Mouse (Mus musculus): Measurements from ENCODE around the gene Dlgap1.

Gene Dlgap1

DNA sequence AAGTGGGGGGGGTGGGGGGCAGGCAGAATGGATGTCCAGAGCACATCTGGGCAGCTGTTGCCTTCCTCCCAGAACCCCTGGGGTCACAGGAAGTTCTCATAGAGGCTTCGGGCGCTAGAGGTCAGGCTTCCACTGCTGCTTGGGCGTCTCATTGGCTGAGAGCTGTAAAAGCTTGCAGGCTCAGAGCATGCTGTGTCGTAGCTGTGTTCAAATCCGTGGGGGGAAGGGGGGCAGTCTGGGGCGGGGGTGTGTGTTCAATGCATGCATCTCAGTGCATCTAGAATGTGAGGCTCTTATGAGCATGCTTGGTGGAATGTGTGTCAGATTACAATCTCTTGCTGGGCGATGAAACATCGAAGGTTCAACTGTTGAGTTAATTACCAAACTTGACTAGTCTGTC, 751.9 kb downstream of the Dlgap1 start:
- no peak for DNase-seq (ENCODE audit: low read depth, low spot score)

- no peak for DNase-seq (ENCODE audit: low read depth, low spot score)
These were observed 753.3 kb downstream of the Dlgap1 start for GRCm38 (mm10) chr17:70722146-70722545.

GRCm38 (mm10) chr17:70728719-70729281, 759.9 kb downstream of the Dlgap1 start:
- DNase-seq (ENCODE audit: low read depth, low spot score) = peak; percentile 85

DNA sequence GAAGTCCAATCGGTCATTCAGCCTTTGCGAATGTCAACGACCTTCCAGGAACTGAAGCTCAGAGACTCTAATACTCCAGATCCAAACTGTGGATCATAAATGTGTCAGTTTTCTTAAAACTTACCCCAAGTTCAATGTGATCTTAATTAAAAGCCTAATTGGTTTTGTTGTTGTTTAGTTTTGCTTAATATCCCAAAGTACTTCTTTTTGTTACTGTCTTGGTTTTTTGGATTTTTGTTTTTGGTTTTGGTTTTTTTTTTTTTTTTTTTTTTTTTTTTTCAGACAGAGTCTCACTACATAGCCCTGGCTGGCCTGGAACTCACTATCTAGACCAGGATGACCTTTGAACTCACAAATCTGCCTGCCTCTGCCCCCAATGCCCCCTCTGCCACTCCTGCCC, 765.9 kb downstream of the Dlgap1 start:
- DNase-seq (ENCODE audit: low read depth, low spot score) = no peak

GRCm38 (mm10) chr17:70735396-70735795, 766.5 kb downstream of the Dlgap1 start:
- no peak for DNase-seq (ENCODE audit: low read depth, low spot score)

DNA sequence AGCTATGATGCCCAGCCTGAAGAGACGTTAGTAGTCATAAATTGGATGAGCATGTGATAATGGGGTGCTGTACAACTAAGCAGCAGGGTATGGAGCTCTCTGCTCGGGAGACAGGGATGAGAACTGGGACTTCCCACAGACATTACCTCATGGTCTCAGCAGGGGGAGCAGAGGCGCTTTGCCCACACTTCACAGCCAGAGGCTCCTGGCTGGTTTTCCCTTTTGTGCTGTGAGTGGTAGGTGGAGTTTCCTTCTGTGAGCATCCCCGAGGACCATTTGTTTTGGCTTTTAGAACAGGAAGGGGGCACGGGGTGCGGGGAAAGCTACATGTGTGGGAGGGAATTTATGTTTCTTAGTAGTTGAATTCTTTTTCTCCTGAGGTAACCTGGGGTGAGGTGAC, 768.6 kb downstream of the Dlgap1 start:
- DNase-seq (ENCODE audit: low read depth, low spot score) = peak; percentile 60

GRCm38 (mm10) chr17:70738168-70738854, 769.4 kb downstream of the Dlgap1 start:
- peak; percentile 74 for DNase-seq (ENCODE audit: low read depth, low spot score)

GRCm38 (mm10) chr17:70739346-70739745, 770.5 kb downstream of the Dlgap1 start:
- no peak for DNase-seq (ENCODE audit: low read depth, low spot score)

- no peak for DNase-seq (ENCODE audit: low read depth, low spot score)
These were observed 772.8 kb downstream of the Dlgap1 start for GRCm38 (mm10) chr17:70741696-70742095.

DNA sequence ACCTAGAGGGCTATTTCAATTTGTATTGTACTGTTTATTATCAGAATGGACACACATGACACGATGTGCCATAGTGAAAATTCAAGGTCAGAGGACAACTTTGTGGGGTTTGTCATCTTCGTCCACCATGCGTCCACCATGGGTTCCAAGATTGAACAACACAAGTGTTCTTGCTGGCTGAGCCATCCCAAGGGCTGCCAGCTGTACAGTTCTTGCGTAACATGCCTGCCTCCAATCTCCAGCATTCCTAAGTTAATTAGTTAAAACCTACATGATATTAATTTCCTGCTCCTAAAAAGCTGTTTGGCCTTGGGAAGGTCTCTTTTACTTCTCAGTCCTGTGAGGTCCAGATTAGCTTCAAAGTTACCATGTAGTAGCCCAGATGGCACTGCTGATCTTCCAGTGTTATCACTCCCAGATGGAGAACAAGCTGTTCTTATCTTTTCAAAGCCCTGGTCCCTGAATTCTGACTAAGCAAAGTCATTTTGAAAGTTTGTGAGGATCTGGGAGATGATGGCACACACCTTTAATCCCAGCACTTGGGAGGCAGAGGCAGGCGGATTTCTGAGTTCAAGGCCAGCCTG, 775.8 kb downstream of the Dlgap1 start:
- DNase-seq (ENCODE audit: low read depth, low spot score) = no peak

- no peak for DNase-seq (ENCODE audit: low read depth, low spot score)
These were observed 776.5 kb downstream of the Dlgap1 start for GRCm38 (mm10) chr17:70745385-70745784.

- DNase-seq (ENCODE audit: low read depth, low spot score) = no peak
These were observed 777.7 kb downstream of the Dlgap1 start for GRCm38 (mm10) chr17:70746379-70747079.

DNA sequence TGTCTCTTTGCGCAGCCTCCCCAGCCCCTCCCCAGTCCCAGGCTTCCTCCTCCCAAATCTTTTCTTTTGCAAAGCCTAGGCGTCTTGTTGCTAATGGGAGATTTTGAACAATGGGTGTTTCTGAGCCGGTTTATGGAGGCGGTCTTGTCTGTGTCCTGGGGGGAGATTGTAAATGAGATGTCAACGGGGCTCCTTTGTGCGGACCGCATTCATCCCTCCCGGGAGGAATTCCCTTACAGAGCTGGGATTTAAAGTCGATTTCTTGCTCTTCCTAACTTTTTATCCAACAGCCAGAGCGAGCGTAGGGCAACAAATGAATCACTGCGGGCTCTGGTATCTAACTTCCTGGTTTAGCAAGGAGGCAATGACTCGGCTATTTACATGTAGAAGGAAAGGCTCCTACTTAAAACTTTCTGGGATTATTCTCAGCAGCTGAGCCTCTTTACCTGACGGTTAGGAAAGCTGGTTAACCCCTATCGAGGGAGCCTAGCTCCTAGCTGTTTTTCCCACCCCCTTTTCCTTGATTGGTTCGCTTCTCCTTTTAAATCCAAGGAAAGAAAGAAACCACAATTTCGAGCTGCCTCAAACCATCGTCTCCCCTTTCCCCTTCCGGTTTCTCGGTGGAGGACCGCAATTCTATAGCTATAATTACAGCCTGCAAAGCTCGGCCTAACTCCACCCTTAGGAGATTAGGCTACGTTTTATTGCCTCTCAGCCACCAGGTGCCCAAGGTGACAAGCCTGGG, 779.0 kb downstream of the Dlgap1 start:
- no peak for DNase-seq (ENCODE audit: low read depth, low spot score)

- DNase-seq (ENCODE audit: low read depth, low spot score) = no peak
These were observed 779.6 kb downstream of the Dlgap1 start for GRCm38 (mm10) chr17:70748476-70748830.

DNA sequence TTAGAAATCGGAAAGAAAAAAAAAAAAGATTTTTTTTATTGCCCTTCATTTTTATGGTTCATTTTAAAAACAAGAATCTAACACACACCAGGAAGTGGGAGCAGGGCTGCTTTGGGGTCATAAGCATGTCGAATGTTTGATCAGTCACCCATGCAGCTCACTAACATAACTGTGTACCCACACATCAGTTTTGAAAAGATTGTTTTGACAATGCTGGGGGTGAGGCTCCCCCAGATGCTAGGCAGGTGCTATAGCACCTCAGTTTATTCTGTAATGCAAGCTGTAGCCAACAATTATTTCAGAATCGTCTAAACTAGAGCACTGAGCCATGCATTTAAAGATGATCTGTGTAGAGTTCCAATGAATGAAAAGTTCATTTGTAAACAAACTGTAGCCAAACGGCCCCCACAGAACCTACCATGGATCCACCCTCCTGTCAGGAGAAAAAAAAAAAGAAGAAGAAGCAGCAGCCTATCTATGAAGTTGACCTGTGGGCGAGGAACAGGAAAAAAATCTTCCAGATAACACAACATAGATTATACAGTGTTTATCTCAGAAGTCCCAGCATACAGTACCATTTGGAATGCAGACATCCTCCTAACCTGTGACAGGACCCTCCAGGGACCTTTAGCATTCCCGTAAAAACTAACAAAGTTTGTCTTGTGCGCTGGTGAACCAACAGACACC, 780.2 kb downstream of the Dlgap1 start:
- no peak for DNase-seq (ENCODE audit: low read depth, low spot score)

- DNase-seq (ENCODE audit: low read depth, low spot score) = no peak
These were observed 781.6 kb downstream of the Dlgap1 start for GRCm38 (mm10) chr17:70750236-70751160.

- DNase-seq (ENCODE audit: low read depth, low spot score) = no peak
These were observed 782.3 kb downstream of the Dlgap1 start for GRCm38 (mm10) chr17:70751161-70751651.

DNA sequence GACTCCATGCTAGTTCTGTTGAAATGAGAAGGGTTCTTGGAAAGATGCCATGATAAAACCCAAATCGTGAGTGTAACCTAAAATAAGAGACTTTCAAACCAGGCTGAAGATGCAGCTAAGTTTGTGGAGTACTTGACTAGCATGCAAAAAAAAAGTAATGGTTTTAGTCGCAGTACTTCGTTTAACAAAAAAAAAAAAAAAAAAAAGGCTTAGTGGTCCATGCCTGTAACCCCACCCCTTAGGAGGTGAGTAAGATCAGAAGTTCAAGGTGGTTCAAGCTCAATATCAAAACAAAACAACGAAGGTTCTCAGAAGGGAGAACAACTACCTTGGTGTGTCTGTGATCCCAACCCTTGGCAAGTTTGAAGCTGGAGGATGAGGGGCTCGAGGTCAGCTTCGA, 782.8 kb downstream of the Dlgap1 start:
- DNase-seq (ENCODE audit: low read depth, low spot score) = no peak

- DNase-seq (ENCODE audit: low read depth, low spot score) = no peak
These were observed 784.7 kb downstream of the Dlgap1 start for GRCm38 (mm10) chr17:70753444-70754032.

DNA sequence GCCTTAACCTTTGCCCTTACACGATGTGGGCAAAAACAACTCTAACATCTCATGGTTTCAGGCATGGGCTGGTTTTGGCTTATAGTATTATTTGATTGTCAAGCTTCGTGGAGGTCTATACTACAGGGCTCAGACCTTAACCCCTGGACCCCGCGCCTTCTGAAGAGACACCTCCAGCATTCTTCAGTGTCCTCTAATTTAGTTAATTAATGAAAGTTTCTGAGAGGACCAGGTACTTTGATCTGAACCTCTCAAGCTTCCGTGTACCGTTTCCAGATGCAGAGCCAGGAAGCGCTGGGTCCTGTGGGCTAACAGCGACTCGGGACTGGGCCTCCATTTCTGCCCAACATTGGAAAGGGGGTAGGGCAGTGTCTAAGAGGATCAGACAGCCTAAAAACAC, 785.2 kb downstream of the Dlgap1 start:
- DNase-seq (ENCODE audit: low read depth, low spot score) = no peak
